Mouse (Mus musculus) megakaryocyte, embryonic 14.5 days (primary cell): ENCODE measurements at regions not wholly inside any gene's neighbourhood (a gene's known extent, or its start where the extent isn't known, plus 50 kb on each side); places are given as distances from the start of the nearest gene placed in this dataset.

ENCODE experiments used
- FLI1 ChIP-seq: IDR thresholded peaks from 2 replicates; pipeline ENCODE4 v1.6.1; 2012; ENCODE audit warnings: low read length, inconsistent platforms, mixed read lengths
- GATA1 ChIP-seq: IDR thresholded peaks from 3 replicates; pipeline ENCODE4 v1.6.1; 2012; ENCODE audit warnings: mixed read lengths, low read length, inconsistent platforms, borderline replicate concordance

DNA sequence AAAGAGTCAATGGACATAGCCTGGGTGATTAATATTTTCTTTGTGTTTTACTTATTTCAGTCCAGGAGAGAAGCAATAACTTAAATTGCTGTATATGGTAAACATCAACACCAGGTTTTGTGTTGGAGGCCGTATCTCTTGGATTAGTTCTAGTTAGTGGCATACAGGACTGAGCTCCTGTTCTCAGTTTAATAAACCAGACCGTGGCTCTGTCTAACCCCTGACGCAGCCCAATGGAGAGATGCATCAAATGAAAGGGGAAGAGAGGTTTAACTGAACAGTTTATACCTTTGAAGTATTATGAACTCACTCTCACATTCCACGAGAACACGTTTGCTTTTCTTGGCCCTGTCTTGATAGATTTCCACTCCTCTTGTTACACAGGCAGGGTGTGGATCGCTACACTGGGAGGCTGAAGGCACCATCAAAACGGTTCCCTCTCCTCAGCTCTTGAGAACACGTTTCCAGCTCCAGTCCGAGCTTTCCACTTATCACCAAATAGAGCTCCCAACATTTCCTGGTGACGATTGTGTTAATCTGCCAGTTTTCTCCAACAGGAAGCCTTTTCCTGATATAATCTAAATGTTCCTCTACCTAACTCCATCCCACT, 54.0 kb upstream of the Cerkl start:
- TF ChIP-seq GATA1, result no peak
- TF ChIP-seq FLI1, result no peak
